Mouse (Mus musculus): ENCODE measurements around the gene Stx6.

DNA sequence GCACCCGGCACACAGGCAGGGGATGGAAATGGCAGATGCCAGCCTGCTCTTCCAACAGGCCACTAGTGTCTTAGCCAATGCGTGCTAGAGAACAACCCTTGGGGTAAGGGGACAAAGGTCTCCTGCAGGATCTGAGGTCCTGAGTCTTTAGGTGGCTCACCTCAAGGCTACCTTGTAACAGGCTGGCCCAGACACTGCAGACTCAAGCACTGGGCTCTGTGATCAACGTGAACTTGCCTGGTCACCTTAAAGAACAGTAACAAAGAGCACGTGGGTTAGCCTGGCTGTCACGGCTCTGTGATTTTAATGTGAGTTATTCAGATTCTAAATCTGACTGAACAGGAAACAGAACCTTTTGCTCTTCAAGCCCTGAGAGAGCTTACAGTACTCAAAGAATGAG is 79.6 kb downstream of the Stx6 start:
- no peak for TF ChIP-seq POLR2A (IDR thresholded peaks at IDR 0.05; ENCODE audit: borderline replicate concordance, low read depth, low read length)
- TF ChIP-seq CTCF (IDR thresholded peaks at IDR 0.05; ENCODE audit: low read depth, low read length), result no peak

Data from bone marrow macrophage, adult 2 months (primary cell).